Mouse (Mus musculus): ENCODE measurements around the gene Srl.
"Not testable (repeated sequence)": the region's sequence is repeated elsewhere in the genome, so short reads cannot be mapped to it uniquely, and the experiment has no call there.

The Srl gene

GRCm38 (mm10) chr16:4474040-4474881, 67.4 kb downstream of the Srl start:
- in situ Hi-C loops (cut with MboI, MseI), result not testable (repeated sequence)

DNA sequence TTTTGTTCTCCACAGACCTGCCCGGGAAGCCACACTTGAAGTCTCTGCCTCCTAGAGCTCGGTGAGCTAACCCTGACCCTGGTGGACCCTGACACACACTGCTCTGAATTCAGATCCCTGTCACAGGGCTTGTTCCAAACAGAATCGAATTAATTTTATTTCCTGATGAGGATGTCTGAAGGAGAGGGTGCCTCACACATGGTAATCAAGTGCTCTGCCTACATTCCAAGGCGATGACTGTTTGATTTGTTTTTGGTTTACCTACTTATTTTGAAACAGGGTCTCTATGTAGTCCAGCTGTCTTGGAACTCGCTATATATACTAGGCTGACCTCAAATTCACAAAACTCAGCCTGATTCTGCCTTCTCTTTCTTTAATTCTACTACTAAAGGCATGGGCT, 68.4 kb downstream of the Srl start:
- in situ Hi-C loops (cut with MboI, MseI), result no loop called here

DNA sequence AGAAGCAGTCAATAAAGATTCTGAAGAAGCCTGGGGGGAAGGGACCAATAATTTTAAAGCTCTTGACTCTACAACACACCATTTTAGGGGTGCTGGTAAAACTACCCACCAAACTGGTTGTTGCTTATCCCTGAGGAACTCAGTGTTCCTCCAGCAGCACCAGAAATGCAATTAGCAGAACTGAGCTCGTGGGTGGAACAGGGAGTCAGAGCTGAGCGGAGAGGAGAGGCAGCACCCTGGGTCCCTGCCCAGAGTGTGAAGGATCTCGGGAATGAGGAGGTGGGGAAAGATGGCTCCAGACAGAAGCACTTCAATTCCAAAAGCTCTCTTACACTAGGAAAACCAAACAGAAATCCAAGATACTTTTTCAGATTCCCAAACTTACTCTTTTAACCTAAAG, 68.9 kb downstream of the Srl start:
- in situ Hi-C loops (cut with MboI, MseI), result no loop called here

- in situ Hi-C loops (cut with MboI, MseI), result loop anchor here in 1 of 2 experiments (5.0 kb wide), 1 partner anchor 47 kb away; the partner anchor contains the start of gene Adcy9
These were observed 71.8 kb downstream of the Srl start for GRCm38 (mm10) chr16:4469599-4470352.

DNA sequence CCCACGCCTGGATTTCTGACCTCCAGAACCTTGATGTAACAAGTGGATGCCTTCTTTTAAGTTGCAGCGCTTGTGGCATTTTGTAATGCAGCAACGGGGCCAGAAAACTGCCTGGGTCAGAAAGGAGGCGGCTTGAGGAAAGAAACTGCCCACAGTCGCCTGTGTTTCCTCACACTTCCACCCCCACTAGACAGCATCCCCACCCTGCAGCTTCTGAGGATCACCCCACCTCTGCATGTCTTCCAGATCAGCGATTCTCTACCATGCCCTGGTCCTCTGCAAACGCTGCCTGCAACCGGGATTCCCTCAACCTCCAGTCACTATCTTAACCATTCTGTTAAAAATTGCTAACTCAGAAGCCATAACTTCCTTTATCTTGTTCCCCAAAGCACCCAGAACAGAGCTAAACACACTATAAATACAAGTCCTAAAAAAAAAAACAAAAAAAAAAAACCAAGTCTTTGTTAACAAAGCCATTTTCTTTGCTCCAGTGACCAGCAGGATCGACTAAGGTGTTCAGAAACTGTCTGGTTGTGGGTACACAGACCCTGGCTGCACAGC, 77.0 kb downstream of the Srl start:
- in situ Hi-C loops (cut with MboI, MseI), result loop anchor here in 1 of 2 experiments (5.0 kb wide), 1 partner anchor 42 kb away; the partner anchor contains the start of gene Adcy9

- in situ Hi-C loops (cut with MboI, MseI), result no loop called here
These were observed 83.7 kb downstream of the Srl start for GRCm38 (mm10) chr16:4457927-4458326.

- in situ Hi-C loops (cut with MboI, MseI), result no loop called here
These were observed 85.2 kb downstream of the Srl start for GRCm38 (mm10) chr16:4456391-4456790.

DNA sequence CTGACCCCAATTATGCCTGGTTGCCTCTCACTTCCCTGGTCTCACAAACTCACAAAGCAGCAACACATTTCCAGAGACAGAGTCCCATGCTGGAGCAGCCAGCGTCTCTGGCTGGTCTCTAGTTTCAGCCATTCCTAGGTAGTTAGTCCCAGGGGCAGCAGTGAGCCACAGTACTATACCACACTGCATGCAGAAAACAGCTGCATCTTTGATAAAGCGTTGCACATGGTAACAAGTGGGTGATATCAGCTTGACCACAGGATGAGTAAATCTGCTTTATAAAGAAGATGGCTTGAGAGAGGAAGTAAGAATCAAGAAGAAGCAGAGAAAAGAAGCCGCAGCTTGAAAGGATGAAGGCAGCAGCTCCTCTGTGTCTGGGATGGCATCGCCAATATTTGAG, 85.9 kb downstream of the Srl start:
- in situ Hi-C loops (cut with MboI, MseI), result no loop called here

GRCm38 (mm10) chr16:4454563-4454962, 87.1 kb downstream of the Srl start:
- in situ Hi-C loops (cut with MboI, MseI), result no loop called here

- in situ Hi-C loops (cut with MboI, MseI), result no loop called here
These were observed 92.2 kb downstream of the Srl start for GRCm38 (mm10) chr16:4449418-4449817.

DNA sequence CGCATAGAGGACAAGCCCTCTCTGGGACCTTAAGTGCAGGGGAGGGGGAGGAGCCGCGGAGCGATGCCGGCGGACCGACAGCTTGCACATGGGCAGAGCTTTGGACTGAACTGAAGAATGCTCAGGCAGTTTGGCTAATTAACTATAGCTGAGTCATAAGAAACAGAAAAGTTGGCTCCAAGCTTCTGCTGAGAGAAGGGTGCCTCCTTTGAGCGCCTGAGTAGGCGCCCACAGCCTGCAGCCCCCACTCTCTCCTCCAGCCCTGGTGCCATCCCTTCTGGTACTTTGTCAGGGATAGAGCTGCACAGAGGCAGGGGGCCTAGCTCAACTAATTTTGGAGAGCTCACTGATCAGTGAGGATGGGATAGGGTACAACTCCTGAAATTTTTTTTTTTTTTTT, 93.4 kb downstream of the Srl start:
- in situ Hi-C loops (cut with MboI, MseI), result no loop called here

- in situ Hi-C loops (cut with MboI, MseI), result no loop called here
These were observed 95.2 kb downstream of the Srl start for GRCm38 (mm10) chr16:4446395-4446794.

DNA sequence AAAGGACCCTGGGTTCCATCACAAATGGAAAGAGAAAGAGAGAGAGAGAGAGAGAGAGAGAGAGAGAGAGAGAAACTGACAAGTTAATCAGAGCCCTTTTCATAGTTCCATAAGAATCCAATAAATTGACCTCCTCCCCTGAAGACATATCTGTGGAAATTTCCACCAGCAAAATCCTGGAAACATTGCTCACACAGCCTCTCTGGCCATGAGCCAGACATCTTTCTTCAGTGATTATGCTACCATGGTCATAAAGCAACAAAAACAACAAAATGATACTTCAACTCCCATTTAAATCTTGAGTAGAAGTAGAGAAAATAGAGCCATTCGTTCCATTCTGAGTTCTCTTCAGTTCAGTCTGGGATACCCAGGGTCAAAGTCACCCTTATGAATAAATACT, 97.2 kb downstream of the Srl start:
- in situ Hi-C loops (cut with MboI, MseI), result no loop called here

GRCm38 (mm10) chr16:4439302-4440066, 102.1 kb downstream of the Srl start:
- in situ Hi-C loops (cut with MboI, MseI), result no loop called here

DNA sequence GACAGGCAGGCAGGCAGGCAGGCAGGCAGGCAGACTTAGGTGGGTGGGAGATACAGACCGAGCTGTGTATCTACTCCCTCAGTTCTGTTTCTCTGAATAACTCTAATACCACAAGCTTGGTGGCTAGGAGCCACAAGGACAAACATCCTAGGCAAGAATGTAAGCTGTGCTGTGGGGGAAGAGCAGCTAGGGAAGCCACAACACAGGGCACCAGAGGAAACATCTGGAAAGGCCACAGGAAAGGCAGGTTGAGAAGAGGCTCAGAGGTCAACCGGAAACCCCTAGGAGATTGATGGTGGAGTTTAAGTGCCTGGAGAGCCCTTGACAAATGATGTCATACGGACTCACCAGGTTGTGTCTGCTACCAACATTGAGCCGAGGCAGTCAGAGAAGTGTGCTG, 104.9 kb downstream of the Srl start:
- in situ Hi-C loops (cut with MboI, MseI), result no loop called here

DNA sequence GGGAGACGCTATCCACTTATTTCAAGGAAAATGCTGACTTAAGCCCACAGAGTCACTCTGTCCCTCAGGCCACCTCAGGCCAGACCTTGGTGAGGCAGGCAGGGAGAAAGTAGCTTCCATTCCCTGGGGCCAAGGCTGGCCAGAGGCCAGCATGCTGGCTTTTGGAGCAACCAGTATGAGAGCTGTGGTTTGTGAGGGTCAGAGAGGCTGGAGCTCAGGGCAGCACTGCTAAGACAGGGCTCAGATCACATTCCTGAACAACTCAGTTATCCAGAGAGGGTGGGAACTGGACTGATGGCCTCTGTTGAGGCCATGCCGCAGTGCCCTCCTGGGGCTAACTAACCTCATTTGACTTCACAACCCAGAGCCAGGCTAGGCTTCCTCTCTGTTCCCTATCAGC, 106.2 kb downstream of the Srl start:
- in situ Hi-C loops (cut with MboI, MseI), result no loop called here

DNA sequence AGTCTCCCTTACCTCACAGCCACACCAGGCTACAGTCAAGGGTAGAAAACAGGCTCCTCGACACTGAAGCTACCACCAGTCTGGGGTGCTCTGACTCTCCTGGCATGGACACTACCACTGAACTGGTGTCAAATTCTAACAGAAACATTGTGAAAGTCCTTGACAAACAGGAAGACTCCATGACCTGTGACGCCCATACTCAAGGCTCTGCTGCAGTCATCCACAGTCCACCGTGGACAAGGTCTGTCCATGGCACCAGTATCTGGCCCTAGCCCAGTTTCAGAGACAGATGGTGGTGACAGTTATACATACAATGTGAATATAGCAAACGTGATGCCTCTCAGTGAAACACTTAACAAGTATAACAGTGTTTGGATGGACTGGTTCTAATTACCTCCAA, 109.8 kb downstream of the Srl start:
- in situ Hi-C loops (cut with MboI, MseI), result no loop called here

DNA sequence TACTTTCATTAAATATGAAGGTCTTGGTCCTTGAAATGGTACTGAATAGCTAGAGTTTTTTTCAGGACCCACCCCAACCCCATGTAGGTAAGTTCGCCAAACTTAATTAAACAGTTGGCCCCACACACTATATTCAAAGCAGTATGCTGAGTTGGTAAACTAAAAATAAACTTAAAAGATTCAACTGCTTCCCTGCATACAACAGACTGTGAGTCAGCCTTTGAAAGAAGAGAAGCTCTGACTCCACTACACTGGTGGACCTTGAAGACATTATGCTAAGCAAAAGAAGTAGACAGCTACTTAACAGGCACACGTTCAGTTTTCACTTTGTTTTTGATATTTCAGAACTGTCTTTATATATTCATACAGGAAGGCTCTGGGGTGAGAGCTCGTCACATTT, 110.6 kb downstream of the Srl start:
- in situ Hi-C loops (cut with MboI, MseI), result no loop called here

DNA sequence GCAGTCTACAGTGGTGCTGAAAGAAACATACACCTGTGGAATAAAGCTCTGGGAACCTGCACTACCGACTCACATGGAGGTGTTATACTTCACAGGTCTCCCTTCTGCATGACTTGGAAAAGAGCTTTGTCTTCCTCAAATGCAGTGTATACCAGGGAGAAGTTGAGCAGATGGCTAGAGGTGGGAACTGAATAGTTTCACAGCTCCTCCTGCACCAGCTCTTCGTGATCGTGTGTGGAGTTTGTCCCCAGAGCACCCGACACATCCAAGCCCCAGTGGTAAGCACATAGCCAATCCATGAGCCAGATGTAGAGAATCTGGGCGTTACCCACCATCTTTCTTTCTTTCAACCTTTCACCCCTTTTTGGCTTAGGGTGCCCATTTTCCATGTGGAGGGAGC, 111.4 kb downstream of the Srl start:
- in situ Hi-C loops (cut with MboI, MseI), result no loop called here

Data from T-helper 17 cell (primary cell).